Mouse (Mus musculus) brain, embryonic 14.5 days (tissue): ENCODE data around the gene Dap3.

Experiments used
- CTCF ChIP-seq: fragments of 200-500 bp; IDR thresholded peaks from 2 replicates; pipeline ENCODE4 v1.5.1; 2012; ENCODE audit warnings: inconsistent platforms, mild to moderate bottlenecking, moderate library complexity, borderline replicate concordance; ENCODE audit not compliant: insufficient read depth, insufficient read length; ENCODE audit errors: extremely low read depth
- POLR2A ChIP-seq: fragments of 200-500 bp; IDR thresholded peaks from 2 replicates; pipeline ENCODE4 v1.6.1; 2012; ENCODE audit warnings: mild to moderate bottlenecking, inconsistent platforms, borderline replicate concordance; ENCODE audit not compliant: poor library complexity, insufficient read depth, insufficient read length, severe bottlenecking; ENCODE audit errors: extremely low read depth

DNA sequence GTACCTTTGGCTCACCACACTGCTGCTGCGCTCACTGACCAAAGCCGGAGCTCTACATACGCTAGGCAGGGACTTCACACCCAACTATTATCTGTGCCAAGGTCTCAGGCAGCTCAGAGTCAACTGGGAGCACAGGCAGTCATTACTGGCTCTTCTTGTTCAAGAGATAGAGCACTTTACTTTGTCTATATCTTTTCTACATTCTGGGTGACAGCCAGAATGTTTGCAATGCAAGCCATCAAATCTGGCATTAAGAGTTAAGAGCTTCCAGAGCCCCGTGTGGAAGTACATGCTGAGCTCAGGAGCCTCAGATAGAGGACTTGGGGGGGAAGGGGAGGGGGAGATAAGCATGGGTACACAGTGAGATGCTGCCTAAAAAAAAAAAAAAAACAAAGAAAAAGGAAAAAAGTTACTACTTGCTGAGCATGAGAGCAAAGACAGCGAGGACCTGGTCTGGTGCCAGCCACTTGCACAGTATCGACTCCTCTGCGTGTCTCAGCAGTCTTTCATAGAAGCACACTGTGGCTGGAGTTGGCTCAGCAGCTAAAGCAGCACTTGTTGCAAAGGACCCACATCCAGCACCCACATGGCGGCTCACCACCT lies 26.9 kb downstream of the Dap3 start:
- TF ChIP-seq POLR2A, result no peak
- TF ChIP-seq CTCF, result no peak
